Mouse (Mus musculus): ENCODE measurements around the gene Gmppa. TPM values are rescaled to one million over a fixed set of nuclear protein-coding genes. Genes with fewer than 3 reads are reported as not detected.

Gene Gmppa
- polyA plus RNA-seq, 1 experiment from 2014 or later, result 93.1 TPM

- 0 out of 2 replicates have a peak, but pooled peaks have one; percentile 9 for ATAC-seq
- Histone ChIP-seq H3K9ac (replicated peaks; ENCODE audit: low read depth, low read length) (no peak overlapping the region), H3K27me3 (replicated peaks; ENCODE audit: control insufficient read depth, insufficient read depth, low read length) (no peaks in the 10 kb centered on the region), H3K4me1 (replicated peaks; ENCODE audit: control insufficient read depth, insufficient read depth, low read length) (peaks cover 56% of the 10 kb centered on the region), H3K9me3 (ENCODE audit: control insufficient read depth, low read length) (no peaks in the 10 kb centered on the region), H3K36me3 (ENCODE audit: control insufficient read depth, insufficient read depth) (peaks cover 2% of the 10 kb centered on the region; the same call in 1 of the 2 replicates), H3K4me3 (replicated peaks; ENCODE audit: low read length) (no peak overlapping the region), H3K4me2 (ENCODE audit: low read length) (no peak overlapping the region), H3K27ac (ENCODE audit: low read length) (peak overlapping the region; percentile 19; the same call in 1 of the 2 replicates)
- 25% methylated on average over 8 of the region's 8 CpGs for WGBS
These were observed 7.1 kb downstream of the Gmppa start for GRCm38 (mm10) chr1:75442811-75443210.

DNA sequence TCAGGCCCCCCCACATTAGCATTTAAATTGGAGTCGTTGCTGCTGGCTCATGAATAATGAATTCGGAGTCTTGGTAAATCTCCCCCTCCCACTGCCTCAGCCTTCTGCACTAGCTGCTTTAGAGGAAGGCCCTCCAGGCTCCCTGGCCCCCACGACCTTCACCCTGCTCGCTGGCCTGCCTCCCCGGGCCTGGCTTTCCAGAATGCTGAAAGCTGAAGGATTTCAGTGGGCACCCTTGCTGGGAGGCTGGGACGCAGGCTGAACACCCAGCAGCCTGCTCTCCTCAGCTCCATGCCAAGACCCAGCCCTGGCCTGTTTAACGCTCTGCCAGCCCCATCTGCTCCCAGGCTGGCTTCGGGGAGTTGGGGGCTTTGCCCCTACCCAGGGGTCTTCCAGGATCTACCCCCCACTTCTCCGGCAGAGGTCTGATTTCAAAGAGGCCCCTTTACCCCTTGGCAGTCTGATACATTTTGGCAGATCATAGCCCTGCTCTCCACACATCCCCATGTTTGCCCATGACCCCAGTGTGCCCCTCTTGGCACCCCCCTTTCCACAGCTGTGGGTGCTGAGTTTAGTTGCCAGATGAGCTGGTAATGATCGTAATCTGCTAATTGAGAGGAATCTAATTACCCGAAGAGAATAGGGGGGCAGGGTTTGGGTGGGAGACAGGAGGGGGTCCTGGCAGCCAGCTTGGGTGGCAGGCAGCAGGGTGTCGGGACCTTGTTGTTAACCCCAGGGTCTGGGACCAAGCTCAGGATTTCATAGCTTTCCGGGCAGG, 7.7 kb downstream of the Gmppa start:
- no peak overlapping the region for H3K9ac ChIP-seq (replicated peaks; ENCODE audit: low read depth, low read length)
- peaks cover 2% of the 10 kb centered on the region; the same call in 1 of the 2 replicates for H3K36me3 ChIP-seq (ENCODE audit: control insufficient read depth, insufficient read depth)
- H3K9me3 ChIP-seq (ENCODE audit: control insufficient read depth, low read length), result no peaks in the 10 kb centered on the region
- H3K27me3 ChIP-seq (replicated peaks; ENCODE audit: control insufficient read depth, insufficient read depth, low read length), result no peaks in the 10 kb centered on the region
- H3K4me1 ChIP-seq (replicated peaks; ENCODE audit: control insufficient read depth, insufficient read depth, low read length), result peaks cover 62% of the 10 kb centered on the region
- H3K4me2 ChIP-seq (ENCODE audit: low read length), result no peak overlapping the region
- H3K27ac ChIP-seq (ENCODE audit: low read length), result peak overlapping the region; percentile 67
- no peak overlapping the region for H3K4me3 ChIP-seq (replicated peaks; ENCODE audit: low read length)
- 9% methylated on average over 13 of the region's 13 CpGs for WGBS
- ATAC-seq, result peak; percentile 55

DNA sequence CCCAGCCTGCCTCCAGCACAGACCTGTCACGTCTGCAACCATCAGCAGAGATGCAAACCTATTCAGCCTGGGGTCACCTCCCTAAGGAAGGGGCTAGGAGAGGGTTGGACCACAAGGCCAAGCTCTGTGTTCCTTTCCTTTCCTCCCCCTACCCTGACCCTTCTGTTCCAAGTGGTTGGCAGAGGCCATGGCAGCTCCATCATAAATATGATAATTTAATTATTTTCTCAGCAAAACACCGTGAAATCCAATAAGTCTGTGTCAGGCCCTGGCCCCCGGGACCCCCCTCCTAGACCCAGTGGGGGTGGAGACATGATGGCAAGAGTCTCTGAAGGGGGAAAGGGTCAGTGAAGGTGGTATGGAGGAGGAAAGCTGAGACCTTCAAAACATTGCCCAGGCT, 8.5 kb downstream of the Gmppa start:
- no peak overlapping the region for H3K4me2 ChIP-seq (ENCODE audit: low read length)
- H3K4me3 ChIP-seq (replicated peaks; ENCODE audit: low read length), result no peak overlapping the region
- H3K27ac ChIP-seq (ENCODE audit: low read length), result no peak overlapping the region
- WGBS, result 48% methylated on average over 3 of the region's 3 CpGs
- no peak for ATAC-seq
- peaks cover 2% of the 10 kb centered on the region; the same call in 1 of the 2 replicates for H3K36me3 ChIP-seq (ENCODE audit: control insufficient read depth, insufficient read depth)
- H3K27me3 ChIP-seq (replicated peaks; ENCODE audit: control insufficient read depth, insufficient read depth, low read length), result peaks cover 5% of the 10 kb centered on the region; the same call in 1 of the 2 replicates
- no peaks in the 10 kb centered on the region for H3K9me3 ChIP-seq (ENCODE audit: control insufficient read depth, low read length)
- no peak overlapping the region for H3K9ac ChIP-seq (replicated peaks; ENCODE audit: low read depth, low read length)
- H3K4me1 ChIP-seq (replicated peaks; ENCODE audit: control insufficient read depth, insufficient read depth, low read length), result peaks cover 69% of the 10 kb centered on the region

DNA sequence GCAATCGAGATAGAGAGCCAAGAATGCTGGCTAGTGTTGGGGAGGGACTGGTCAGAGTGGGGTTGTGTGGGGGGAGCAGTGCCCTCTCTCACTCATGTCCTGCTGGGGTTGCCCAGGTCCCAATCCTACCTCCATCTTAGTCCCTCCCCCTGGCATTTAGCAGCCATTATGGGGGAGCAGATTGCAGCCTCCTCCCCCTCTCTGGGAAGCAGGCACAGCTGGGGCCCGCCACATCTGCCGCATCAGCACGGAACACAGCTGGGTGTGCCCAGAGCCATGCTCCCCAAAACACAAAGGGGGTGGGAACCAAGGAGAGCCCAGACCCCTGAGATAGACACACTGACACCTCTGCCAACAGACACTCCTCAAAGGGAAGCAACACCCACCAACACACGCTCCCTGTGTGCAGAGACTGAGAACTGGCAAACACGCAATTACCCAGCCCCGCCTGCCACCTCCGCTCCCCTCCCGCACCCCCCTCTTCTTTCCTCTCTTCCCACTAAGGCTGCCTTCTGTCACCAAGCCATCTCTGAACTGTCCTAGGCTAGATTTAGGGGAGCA, 9.5 kb downstream of the Gmppa start:
- 9% methylated on average over 9 of the region's 9 CpGs for WGBS
- Histone ChIP-seq H3K9ac (replicated peaks; ENCODE audit: low read depth, low read length) (no peak overlapping the region), H3K4me2 (ENCODE audit: low read length) (peak overlapping the region; percentile 28; the same call in 1 of the 2 replicates), H3K27ac (ENCODE audit: low read length) (no peak overlapping the region), H3K4me3 (replicated peaks; ENCODE audit: low read length) (no peak overlapping the region), H3K9me3 (ENCODE audit: control insufficient read depth, low read length) (no peaks in the 10 kb centered on the region), H3K36me3 (ENCODE audit: control insufficient read depth, insufficient read depth) (peaks cover 2% of the 10 kb centered on the region; the same call in 1 of the 2 replicates), H3K4me1 (replicated peaks; ENCODE audit: control insufficient read depth, insufficient read depth, low read length) (peaks cover 78% of the 10 kb centered on the region), H3K27me3 (replicated peaks; ENCODE audit: control insufficient read depth, insufficient read depth, low read length) (peaks cover 14% of the 10 kb centered on the region)
- ATAC-seq, result peak; percentile 32

GRCm38 (mm10) chr1:75445751-75446611, 10.3 kb downstream of the Gmppa start:
- WGBS, result under 1% methylated on average over 22 of the region's 22 CpGs
- no peak overlapping the region for H3K4me3 ChIP-seq (replicated peaks; ENCODE audit: low read length)

DNA sequence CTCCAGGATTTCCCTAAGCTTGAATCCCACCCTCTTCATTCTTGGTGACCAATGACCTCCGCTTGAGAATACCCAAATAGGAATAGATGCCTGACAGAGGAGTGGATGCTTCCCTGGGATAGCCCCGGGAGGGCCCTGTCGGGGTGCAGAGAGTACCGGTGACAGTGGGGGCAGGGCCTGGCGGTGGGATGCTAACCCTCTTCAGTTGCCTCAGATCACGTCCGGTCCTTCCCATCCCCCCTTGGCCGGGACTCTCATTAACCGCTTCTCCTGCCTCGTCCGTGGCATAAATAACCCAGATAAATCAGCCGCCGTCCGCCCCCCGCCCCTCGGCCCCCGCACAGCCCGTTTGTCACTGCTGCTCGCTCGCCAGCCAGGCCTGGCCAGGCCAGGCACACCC, 10.9 kb downstream of the Gmppa start:
- ATAC-seq, result no peak
- Histone ChIP-seq H3K4me3 (replicated peaks; ENCODE audit: low read length) (no peak overlapping the region), H3K36me3 (ENCODE audit: control insufficient read depth, insufficient read depth) (no peaks in the 10 kb centered on the region), H3K27me3 (replicated peaks; ENCODE audit: control insufficient read depth, insufficient read depth, low read length) (peaks cover 23% of the 10 kb centered on the region), H3K9me3 (ENCODE audit: control insufficient read depth, low read length) (no peaks in the 10 kb centered on the region), H3K4me1 (replicated peaks; ENCODE audit: control insufficient read depth, insufficient read depth, low read length) (peaks cover 86% of the 10 kb centered on the region), H3K27ac (ENCODE audit: low read length) (no peak overlapping the region), H3K9ac (replicated peaks; ENCODE audit: low read depth, low read length) (no peak overlapping the region), H3K4me2 (ENCODE audit: low read length) (no peak overlapping the region)
- WGBS, result 5% methylated on average over 20 of the region's 20 CpGs

More at GRCm38 (mm10) chr1:75445751-75446611, 10.3 kb downstream of the Gmppa start:
- Histone ChIP-seq H3K4me1 (replicated peaks; ENCODE audit: control insufficient read depth, insufficient read depth, low read length) (peaks cover 86% of the 10 kb centered on the region), H3K9ac (replicated peaks; ENCODE audit: low read depth, low read length) (no peak overlapping the region), H3K27ac (ENCODE audit: low read length) (no peak overlapping the region), H3K27me3 (replicated peaks; ENCODE audit: control insufficient read depth, insufficient read depth, low read length) (peaks cover 17% of the 10 kb centered on the region), H3K9me3 (ENCODE audit: control insufficient read depth, low read length) (no peaks in the 10 kb centered on the region), H3K4me2 (ENCODE audit: low read length) (peak overlapping the region; percentile 28), H3K36me3 (ENCODE audit: control insufficient read depth, insufficient read depth) (no peaks in the 10 kb centered on the region)
- ATAC-seq, result peak; percentile 0; the same call in 1 of the 2 replicates

GRCm38 (mm10) chr1:75447265-75448051, 11.7 kb downstream of the Gmppa start:
- Histone ChIP-seq H3K27me3 (replicated peaks; ENCODE audit: control insufficient read depth, insufficient read depth, low read length) (peaks cover 28% of the 10 kb centered on the region), H3K4me2 (ENCODE audit: low read length) (peak overlapping the region; percentile 35), H3K4me1 (replicated peaks; ENCODE audit: control insufficient read depth, insufficient read depth, low read length) (peaks cover 82% of the 10 kb centered on the region), H3K36me3 (ENCODE audit: control insufficient read depth, insufficient read depth) (no peaks in the 10 kb centered on the region), H3K4me3 (replicated peaks; ENCODE audit: low read length) (no peak overlapping the region), H3K9me3 (ENCODE audit: control insufficient read depth, low read length) (no peaks in the 10 kb centered on the region), H3K27ac (ENCODE audit: low read length) (no peak overlapping the region), H3K9ac (replicated peaks; ENCODE audit: low read depth, low read length) (no peak overlapping the region)
- WGBS, result 6% methylated on average over 10 of the region's 10 CpGs
- ATAC-seq, result peak; percentile 6

DNA sequence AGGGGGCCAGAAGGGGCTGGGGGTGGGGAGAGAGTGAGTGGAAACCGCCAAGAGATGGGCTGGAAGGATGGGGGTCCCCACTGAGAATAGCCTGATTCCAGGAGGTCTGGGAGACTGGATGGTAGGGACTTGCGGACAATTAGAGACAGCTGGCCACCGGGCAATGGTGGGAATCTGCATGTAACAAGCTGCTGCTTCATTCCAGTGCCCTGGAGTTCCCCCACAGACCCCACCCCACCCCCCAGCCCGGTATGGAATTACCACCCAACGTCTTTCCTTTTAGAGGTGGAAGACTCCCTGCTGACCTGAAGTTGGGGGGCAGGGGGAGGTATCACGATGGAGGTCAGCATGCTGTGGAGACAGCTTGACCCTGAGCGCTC, 12.3 kb downstream of the Gmppa start:
- H3K9ac ChIP-seq (replicated peaks; ENCODE audit: low read depth, low read length), result no peak overlapping the region
- 3% methylated on average over 7 of the region's 7 CpGs for WGBS

More for the DNA sequence above, 12.3 kb downstream of the Gmppa start:
- no peak for ATAC-seq
- Histone ChIP-seq H3K4me2 (ENCODE audit: low read length) (peak overlapping the region; percentile 14), H3K27ac (ENCODE audit: low read length) (no peak overlapping the region), H3K27me3 (replicated peaks; ENCODE audit: control insufficient read depth, insufficient read depth, low read length) (peaks cover 30% of the 10 kb centered on the region), H3K36me3 (ENCODE audit: control insufficient read depth, insufficient read depth) (no peaks in the 10 kb centered on the region), H3K4me1 (replicated peaks; ENCODE audit: control insufficient read depth, insufficient read depth, low read length) (peaks cover 76% of the 10 kb centered on the region), H3K4me3 (replicated peaks; ENCODE audit: low read length) (no peak overlapping the region), H3K9me3 (ENCODE audit: control insufficient read depth, low read length) (no peaks in the 10 kb centered on the region)
